Mouse (Mus musculus): ENCODE results near the gene Ubfd1. TPM values are rescaled to one million over a fixed set of nuclear protein-coding genes. Genes with fewer than 3 reads are reported as not detected.

Ubfd1 gene
- 31.3 TPM for polyA plus RNA-seq (2015; fragmentation: Illumina TruSeq; extraction: RNeasy Lipid Tissue Mini Kit (QIAGEN cat#74804); ENCODE audit: low read depth, low replicate concordance)

GRCm38 (mm10) chr7:122066945-122067516 is at the start of gene Ubfd1, which contains the start of gene Ears2:
Ubfd1 (plus strand) TSS chr7:122067175.
Ears2 (minus strand) TSS chr7:122067263.

GRCm38 (mm10) chr7:122020667-122021354 is 46.2 kb upstream of the Ubfd1 start, which contains the start of gene Gga2:
Gga2 (minus strand) TSS chr7:122021222.

GRCm38 (mm10) chr7:122101747-122102244 is 34.8 kb downstream of the Ubfd1 start, which contains the start of gene Ndufab1:
Ndufab1 (minus strand) TSS chr7:122101886.

Other genes with a start within 250 kb of the Ubfd1 start
- gene Scnn1b, start 202.1 kb upstream of the Ubfd1 start, polyA plus RNA-seq (2015; fragmentation: Illumina TruSeq; extraction: RNeasy Lipid Tissue Mini Kit (QIAGEN cat#74804); ENCODE audit: low read depth, low replicate concordance) = not detected
- gene Cog7, start 85.5 kb upstream of the Ubfd1 start, polyA plus RNA-seq (2015; fragmentation: Illumina TruSeq; extraction: RNeasy Lipid Tissue Mini Kit (QIAGEN cat#74804); ENCODE audit: low read depth, low replicate concordance) = 30.6 TPM
- 22.3 TPM for gene Gga2, start 46.0 kb upstream of the Ubfd1 start, polyA plus RNA-seq (2015; fragmentation: Illumina TruSeq; extraction: RNeasy Lipid Tissue Mini Kit (QIAGEN cat#74804); ENCODE audit: low read depth, low replicate concordance)
- gene Ears2, start 88 bp downstream of the Ubfd1 start, polyA plus RNA-seq (2015; fragmentation: Illumina TruSeq; extraction: RNeasy Lipid Tissue Mini Kit (QIAGEN cat#74804); ENCODE audit: low read depth, low replicate concordance) = 5.2 TPM
- 483 TPM for gene Ndufab1, start 34.7 kb downstream of the Ubfd1 start, polyA plus RNA-seq (2015; fragmentation: Illumina TruSeq; extraction: RNeasy Lipid Tissue Mini Kit (QIAGEN cat#74804); ENCODE audit: low read depth, low replicate concordance)
- 1.7 TPM for gene Palb2, start 65.8 kb downstream of the Ubfd1 start, polyA plus RNA-seq (2015; fragmentation: Illumina TruSeq; extraction: RNeasy Lipid Tissue Mini Kit (QIAGEN cat#74804); ENCODE audit: low read depth, low replicate concordance)
- gene Dctn5, start 65.9 kb downstream of the Ubfd1 start, polyA plus RNA-seq (2015; fragmentation: Illumina TruSeq; extraction: RNeasy Lipid Tissue Mini Kit (QIAGEN cat#74804); ENCODE audit: low read depth, low replicate concordance) = 141 TPM
- 0.54 TPM for gene Plk1, start 92.3 kb downstream of the Ubfd1 start, polyA plus RNA-seq (2015; fragmentation: Illumina TruSeq; extraction: RNeasy Lipid Tissue Mini Kit (QIAGEN cat#74804); ENCODE audit: low read depth, low replicate concordance)
- 0.15 TPM for gene Ern2, start 119.0 kb downstream of the Ubfd1 start, polyA plus RNA-seq (2015; fragmentation: Illumina TruSeq; extraction: RNeasy Lipid Tissue Mini Kit (QIAGEN cat#74804); ENCODE audit: low read depth, low replicate concordance)
- 3.5 TPM for gene Chp2, start 152.3 kb downstream of the Ubfd1 start, polyA plus RNA-seq (2015; fragmentation: Illumina TruSeq; extraction: RNeasy Lipid Tissue Mini Kit (QIAGEN cat#74804); ENCODE audit: low read depth, low replicate concordance)
- 650 TPM for gene Prkcb, start 221.6 kb downstream of the Ubfd1 start, polyA plus RNA-seq (2015; fragmentation: Illumina TruSeq; extraction: RNeasy Lipid Tissue Mini Kit (QIAGEN cat#74804); ENCODE audit: low read depth, low replicate concordance)

Measured in brain, adult 10 weeks (tissue).